Mouse (Mus musculus): ENCODE data around the gene Usp49.

DNA sequence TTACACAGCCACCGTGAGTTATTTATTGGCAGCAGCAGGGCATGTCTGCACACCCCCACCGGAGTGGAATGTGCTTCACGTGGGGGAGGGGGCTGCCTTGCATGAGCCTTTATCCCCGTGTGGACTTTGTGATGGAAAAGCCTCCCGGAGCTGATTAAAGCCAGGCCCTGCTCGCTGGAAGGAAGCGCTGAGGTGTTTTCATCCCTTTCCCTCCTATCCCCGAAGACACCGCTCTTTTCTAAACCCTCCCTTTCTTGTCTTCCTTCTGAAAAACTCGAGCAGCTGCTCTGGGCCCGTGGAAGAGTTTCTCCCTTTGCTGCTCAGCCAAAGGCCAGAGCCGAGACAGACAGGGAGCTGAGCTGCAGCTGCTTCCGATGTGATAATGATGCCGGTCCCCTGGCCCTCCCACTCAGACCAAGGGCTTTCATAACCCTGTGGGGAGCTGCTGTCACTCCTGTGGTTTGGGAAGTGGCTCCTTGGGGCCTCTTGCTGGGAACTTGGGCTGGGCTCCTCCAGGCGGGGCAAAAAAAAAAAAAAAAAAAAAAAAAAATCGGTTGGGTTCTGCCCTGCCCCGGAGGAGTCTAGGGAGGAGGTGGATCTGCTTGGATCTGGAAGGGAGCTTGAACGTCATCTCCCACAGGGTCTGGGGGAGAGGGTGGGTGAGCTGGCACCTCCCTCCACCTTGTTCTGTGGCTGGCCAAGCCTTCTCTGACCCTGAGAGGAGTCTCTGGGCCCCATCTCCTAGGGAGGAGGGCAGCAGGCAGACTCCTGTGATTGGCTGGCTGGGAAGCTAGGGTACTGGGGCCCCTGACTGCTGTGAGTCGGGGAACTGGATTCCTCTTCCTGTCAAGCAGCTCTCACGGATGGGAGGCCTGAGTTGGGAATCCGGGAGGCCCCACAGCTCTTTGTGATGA lies 35.0 kb upstream of the Usp49 start:
- TF ChIP-seq POLR2A (IDR thresholded peaks at IDR 0.05; ENCODE audit: low read depth, low read length) (no peak), CTCF (IDR thresholded peaks at IDR 0.05; ENCODE audit: extremely low read depth, insufficient read length, insufficient replicate concordance, low read depth, low read length) (no peak)

All from small intestine, adult 2 months (tissue).